Mouse (Mus musculus) megakaryocyte, embryonic 14.5 days (primary cell): ENCODE results near the gene Ptprf. TPM values are rescaled to one million over a fixed set of nuclear protein-coding genes. Genes with fewer than 3 reads are reported as not detected.
A peak's percentile ranks its signal among the peaks of the same experiment; 100 is the strongest.

ENCODE experiments used
- H3K27me3 ChIP-seq: replicated peaks from 2 replicates; pipeline ENCODE3; 2012; ENCODE audit warnings: inconsistent platforms
- H3K36me3 ChIP-seq: replicated peaks from 2 replicates; pipeline ENCODE3; 2012; ENCODE audit warnings: low read length, inconsistent platforms, mixed read lengths
- H3K4me1 ChIP-seq: 2 replicates; pipeline ENCODE4 v1.6.1; 2012; ENCODE audit warnings: inconsistent platforms
- H3K4me3 ChIP-seq: replicated peaks from 2 replicates; pipeline ENCODE3; 2012; ENCODE audit warnings: moderate library complexity, mild to moderate bottlenecking, inconsistent platforms
- H3K9me3 ChIP-seq: 2 replicates; pipeline ENCODE4 v1.6.1; 2012; ENCODE audit warnings: inconsistent platforms
- FLI1 ChIP-seq: IDR thresholded peaks from 2 replicates; pipeline ENCODE4 v1.6.1; 2012; ENCODE audit warnings: low read length, inconsistent platforms, mixed read lengths
- GATA1 ChIP-seq: IDR thresholded peaks from 3 replicates; pipeline ENCODE4 v1.6.1; 2012; ENCODE audit warnings: mixed read lengths, low read length, inconsistent platforms, borderline replicate concordance
- polyA plus RNA-seq: library from polyadenylated mRNA; stranded (reverse); fragments of >175 nt; gene quantifications from 2 replicates; pipeline ENCODE4 v1.2.3, GENCODE M21; 2012; ENCODE audit warnings: low replicate concordance; ENCODE audit not compliant: insufficient read depth

Ptprf gene
- polyA plus RNA-seq, 1 experiment: 0.41 TPM

- Histone ChIP-seq H3K4me1 (peaks cover 17% of the 10 kb centered on the region), H3K36me3 (peaks cover 20% of the 10 kb centered on the region), H3K4me3 (peak overlapping the region; percentile 97), H3K9me3 (no peaks in the 10 kb centered on the region), H3K27me3 (no peaks in the 10 kb centered on the region)
- no peak for TF ChIP-seq FLI1
- no peak for TF ChIP-seq GATA1
Measured at GRCm38 (mm10) chr4:118180301-118181080, 110.7 kb downstream of the Ptprf start.

- no peak for TF ChIP-seq GATA1
- no peak for TF ChIP-seq FLI1
- peaks cover 28% of the 10 kb centered on the region for H3K36me3 ChIP-seq
- H3K4me3 ChIP-seq: peak within 1 kb of the TSS; percentile 97
- no peaks in the 10 kb centered on the region for H3K27me3 ChIP-seq
- H3K9me3 ChIP-seq: no peaks in the 10 kb centered on the region
- H3K4me1 ChIP-seq: peaks cover 17% of the 10 kb centered on the region
Measured at GRCm38 (mm10) chr4:118179467-118180300, 111.5 kb downstream of the Ptprf start, which contains the start of gene Kdm4a. Gene Kdm4a (minus strand): TSS chr4:118180043.

- H3K36me3 ChIP-seq: peaks cover 35% of the 10 kb centered on the region
- H3K27me3 ChIP-seq: no peaks in the 10 kb centered on the region
- peak overlapping the region; percentile 97 for H3K4me3 ChIP-seq
- no peak for TF ChIP-seq GATA1
- no peak for TF ChIP-seq FLI1
- H3K4me1 ChIP-seq: peaks cover 17% of the 10 kb centered on the region
- H3K9me3 ChIP-seq: no peaks in the 10 kb centered on the region
Measured at GRCm38 (mm10) chr4:118178952-118179466, 112.2 kb downstream of the Ptprf start.

DNA sequence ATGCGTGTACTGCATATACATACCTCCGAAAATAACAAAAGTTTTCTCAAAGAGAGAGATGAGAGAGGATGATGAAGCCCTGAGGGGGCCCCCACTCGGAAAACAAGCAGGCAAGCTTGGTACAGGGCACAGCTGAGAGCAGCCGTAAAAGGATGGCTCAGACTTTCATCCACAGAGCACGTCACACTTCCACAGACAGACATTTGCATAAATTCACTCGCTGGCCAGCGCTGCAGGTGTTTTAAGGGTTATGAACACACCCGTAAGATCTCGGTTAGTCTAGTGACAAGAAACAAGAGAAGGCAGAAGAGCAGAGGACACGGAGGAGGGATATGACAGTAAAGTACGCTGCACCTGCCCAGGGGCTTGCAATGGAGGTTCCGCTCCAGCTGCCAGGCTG, 118.7 kb downstream of the Ptprf start:
- peaks cover 4% of the 10 kb centered on the region; the same call in 1 of the 2 replicates for H3K4me1 ChIP-seq
- H3K36me3 ChIP-seq: peaks cover 99% of the 10 kb centered on the region
- no peak overlapping the region for H3K4me3 ChIP-seq
- TF ChIP-seq GATA1: no peak
- no peak for TF ChIP-seq FLI1
- H3K9me3 ChIP-seq: no peaks in the 10 kb centered on the region
- H3K27me3 ChIP-seq: no peaks in the 10 kb centered on the region

DNA sequence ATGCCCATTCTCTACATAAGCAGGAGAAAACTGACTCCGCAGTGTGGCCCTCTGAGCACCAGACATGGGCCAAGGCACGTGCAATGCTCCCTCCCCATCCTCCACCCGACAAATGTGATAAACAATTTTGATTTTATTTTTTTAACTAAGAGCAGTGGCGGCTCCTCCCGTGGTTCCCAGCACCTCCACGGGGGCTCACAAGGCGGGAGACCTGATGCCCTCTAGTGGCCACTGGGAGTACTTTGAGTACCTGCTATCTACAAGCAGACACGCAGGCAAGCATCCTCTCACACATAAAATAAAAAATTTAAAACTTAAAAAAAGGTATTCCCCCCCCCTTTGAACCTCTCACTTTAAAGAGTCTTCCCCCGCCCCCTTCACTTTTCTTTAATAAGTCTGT, 120.2 kb downstream of the Ptprf start:
- H3K27me3 ChIP-seq: no peaks in the 10 kb centered on the region
- H3K9me3 ChIP-seq: no peaks in the 10 kb centered on the region
- H3K4me1 ChIP-seq: no peaks in the 10 kb centered on the region
- TF ChIP-seq GATA1 (no peak), FLI1 (no peak)
- H3K36me3 ChIP-seq: peaks cover 99% of the 10 kb centered on the region
- H3K4me3 ChIP-seq: no peak overlapping the region

- H3K4me1 ChIP-seq: peaks cover 7% of the 10 kb centered on the region; the same call in 1 of the 2 replicates
- H3K27me3 ChIP-seq: no peaks in the 10 kb centered on the region
- no peak overlapping the region for H3K4me3 ChIP-seq
- TF ChIP-seq FLI1: no peak
- no peak for TF ChIP-seq GATA1
- H3K9me3 ChIP-seq: no peaks in the 10 kb centered on the region
- H3K36me3 ChIP-seq: peaks cover 95% of the 10 kb centered on the region
Measured at GRCm38 (mm10) chr4:118162123-118162522, 129.1 kb downstream of the Ptprf start.

Other genes starting within 250 kb of the Ptprf start
- gene St3gal3, start 156.5 kb downstream of the Ptprf start, polyA plus RNA-seq: 6.7 and 17.4 TPM in 2 replicates
- 11.3 and 18.7 TPM in 2 replicates for gene Kdm4a, start 111.4 kb downstream of the Ptprf start, polyA plus RNA-seq
- gene Szt2, start 117.9 kb upstream of the Ptprf start, polyA plus RNA-seq: 23.1 and 33.1 TPM in 2 replicates
- gene Med8, start 117.9 kb upstream of the Ptprf start, polyA plus RNA-seq: 12.6 and 39.3 TPM in 2 replicates
- 148 and 265 TPM in 2 replicates for gene Elovl1, start 136.7 kb upstream of the Ptprf start, polyA plus RNA-seq
- 89.0 and 104 TPM in 2 replicates for gene Cdc20, start 145.9 kb upstream of the Ptprf start, polyA plus RNA-seq
- gene Mpl, start 166.1 kb upstream of the Ptprf start, polyA plus RNA-seq: 425 and 2,158 TPM in 2 replicates
- gene Tie1, start 198.7 kb upstream of the Ptprf start, polyA plus RNA-seq: 32.0 and 48.6 TPM in 2 replicates
- 64.9 and 160 TPM in 2 replicates for gene 2610528J11Rik, start 235.6 kb upstream of the Ptprf start, polyA plus RNA-seq